Mouse (Mus musculus): ENCODE data around the gene Chchd6.

DNA sequence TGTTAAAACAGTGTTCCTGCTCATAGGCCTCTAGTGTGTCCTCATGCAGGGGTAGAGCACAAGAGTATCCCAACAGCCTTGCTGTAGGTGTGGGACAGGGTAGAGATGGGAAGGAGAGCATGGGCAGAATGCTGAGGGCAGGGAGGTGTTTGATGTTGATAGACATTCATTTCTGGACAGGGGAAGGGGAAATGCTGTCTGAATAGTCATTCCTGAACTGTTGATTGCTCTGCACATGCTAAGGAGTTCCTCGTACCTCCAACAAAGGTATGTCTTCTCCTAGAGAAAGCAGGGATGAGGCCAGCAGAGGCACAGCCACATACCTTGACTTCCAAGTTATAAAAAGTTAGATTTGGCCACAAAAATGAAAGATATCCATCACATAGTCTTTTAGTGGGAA, 95.5 kb downstream of the Chchd6 start:
- TF ChIP-seq CTCF (IDR thresholded peaks at IDR 0.05; ENCODE audit: extremely low read depth, insufficient read length, insufficient replicate concordance, low read depth, low read length), result no peak
- TF ChIP-seq POLR2A (IDR thresholded peaks at IDR 0.05; ENCODE audit: low read depth, low read length), result no peak
